Mouse (Mus musculus) lung, postnatal 0 days (tissue): ENCODE measurements around the gene Lpcat3. TPM values are rescaled to one million over a fixed set of nuclear protein-coding genes. Genes with fewer than 3 reads are reported as not detected.
A peak's percentile ranks its signal among the peaks of the same experiment; 100 is the strongest.

Source experiments
- ATAC-seq: fragments of 200-750 bp; cut with Nextera tagmentation; 2 replicates; pipeline ENCODE4 v1.8.0; 2017; ENCODE audit warnings: moderate library complexity
- DNase-seq: peaks from one replicate; pipeline ENCODE4 v3.0.0-alpha.2; 2016; ENCODE audit warnings: low spot score
- H3K27ac ChIP-seq: fragments of 300-500 bp; sonication (generic); 2 replicates; pipeline ENCODE4 v1.5.1; 2014; ENCODE audit warnings: antibody characterized with exemption, mild to moderate bottlenecking, low read length, mixed read lengths
- H3K27me3 ChIP-seq: fragments of 300-500 bp; sonication (generic); replicated peaks from 2 replicates; pipeline ENCODE4 v1.6.1; 2014; ENCODE audit warnings: low read length, mixed read lengths; ENCODE audit not compliant: insufficient read depth
- H3K36me3 ChIP-seq: fragments of 300-500 bp; sonication (generic); 2 replicates; pipeline ENCODE4 v1.6.1; 2014; ENCODE audit warnings: low read length, mixed read lengths; ENCODE audit not compliant: insufficient read depth
- H3K4me1 ChIP-seq: fragments of 300-500 bp; sonication (generic); 2 replicates; pipeline ENCODE4 v1.6.1; 2014; ENCODE audit warnings: antibody characterized with exemption, low read depth, low read length, mixed read lengths; ENCODE audit not compliant: insufficient read depth
- H3K4me2 ChIP-seq: fragments of 300-500 bp; sonication (generic); replicated peaks from 2 replicates; pipeline ENCODE4 v1.6.1; 2014; ENCODE audit warnings: low read depth, mild to moderate bottlenecking, low read length, moderate library complexity, mixed read lengths
- H3K4me3 ChIP-seq: fragments of 300-500 bp; sonication (generic); 2 replicates; pipeline ENCODE4 v1.5.1; 2014; ENCODE audit warnings: low read depth, low read length
- H3K9ac ChIP-seq: fragments of 300-500 bp; sonication (generic); replicated peaks from 2 replicates; pipeline ENCODE4 v1.6.1; 2014; ENCODE audit warnings: low read depth, mild to moderate bottlenecking
- H3K9me3 ChIP-seq: fragments of 300-500 bp; sonication (generic); 2 replicates; pipeline ENCODE4 v1.6.1; 2016; ENCODE audit warnings: low read length, mixed read lengths
- CTCF ChIP-seq: IDR thresholded peaks from 2 replicates; pipeline ENCODE4 v1.5.1; 2016; ENCODE audit warnings: antibody characterized with exemption, mild to moderate bottlenecking
- EP300 ChIP-seq: IDR thresholded peaks from 2 replicates; pipeline ENCODE4 v1.6.1; 2016; ENCODE audit warnings: antibody characterized with exemption, mild to moderate bottlenecking, control low read depth
- WGBS: fragments of 180-500 bp; shearing (Covaris S2); extraction: QIAGEN DNeasy Blood & Tissue Kit; methylation state at CpG from one replicate; pipeline ENCODE4 v1.1.7; 2014; 5-methylcytosine and 5-hydroxymethylcytosine counted together
- polyA plus RNA-seq: library from polyadenylated mRNA; unstranded; fragments of >200 nt; fragmentation: Nextera tagmentation; extraction: Ambion mirVana; gene quantifications from 2 replicates; pipeline ENCODE4 v1.2.1, GENCODE M21; 2015

Lpcat3 gene
- polyA plus RNA-seq, 1 experiment from 2014 or later = 67.3 TPM

GRCm38 (mm10) chr6:124663424-124663795, 583 bp downstream of the Lpcat3 start:
- H3K9me3 ChIP-seq = no peaks in the 10 kb centered on the region
- H3K4me3 ChIP-seq = peak overlapping the region; percentile 68
- H3K4me1 ChIP-seq = peaks cover 3% of the 10 kb centered on the region; the same call in 1 of the 2 replicates
- TF ChIP-seq EP300 = no peak
- no peak for TF ChIP-seq CTCF
- no peak for ATAC-seq
- peak overlapping the region; percentile 58 for H3K9ac ChIP-seq
- WGBS = 10% methylated on average over 13 of the region's 13 CpGs
- H3K27me3 ChIP-seq = no peaks in the 10 kb centered on the region
- H3K4me2 ChIP-seq = peak overlapping the region; percentile 57
- H3K36me3 ChIP-seq = no peaks in the 10 kb centered on the region
- H3K27ac ChIP-seq = peak overlapping the region; percentile 84
- DNase-seq = peak; percentile 22

- H3K27ac ChIP-seq = no peak overlapping the region
- peak overlapping the region; percentile 32 for H3K4me2 ChIP-seq
- H3K4me1 ChIP-seq = peaks cover 3% of the 10 kb centered on the region; the same call in 1 of the 2 replicates
- no peak for ATAC-seq
- DNase-seq = peak; percentile 14
- H3K36me3 ChIP-seq = no peaks in the 10 kb centered on the region
- H3K27me3 ChIP-seq = no peaks in the 10 kb centered on the region
- 73% methylated on average over 7 of the region's 7 CpGs for WGBS
- no peak overlapping the region for H3K9ac ChIP-seq
- H3K9me3 ChIP-seq = no peaks in the 10 kb centered on the region
- no peak overlapping the region for H3K4me3 ChIP-seq
- no peak for TF ChIP-seq EP300
- TF ChIP-seq CTCF = no peak
Measured at GRCm38 (mm10) chr6:124664256-124664655, 1.4 kb downstream of the Lpcat3 start.

GRCm38 (mm10) chr6:124665011-124665410, 2.2 kb downstream of the Lpcat3 start:
- Histone ChIP-seq H3K9me3 (no peaks in the 10 kb centered on the region), H3K27ac (no peak overlapping the region), H3K36me3 (no peaks in the 10 kb centered on the region), H3K4me2 (no peak overlapping the region), H3K4me3 (no peak overlapping the region), H3K27me3 (no peaks in the 10 kb centered on the region), H3K4me1 (peaks cover 3% of the 10 kb centered on the region; the same call in 1 of the 2 replicates), H3K9ac (no peak overlapping the region)
- ATAC-seq (no peak), DNase-seq (no peak)
- WGBS = 91% methylated on average over 10 of the region's 10 CpGs
- TF ChIP-seq CTCF (no peak), EP300 (no peak)

GRCm38 (mm10) chr6:124669234-124669859, 6.5 kb downstream of the Lpcat3 start:
- WGBS = 88% methylated on average over 11 of the region's 11 CpGs
- no peaks in the 10 kb centered on the region for H3K9me3 ChIP-seq
- H3K9ac ChIP-seq = no peak overlapping the region
- H3K27me3 ChIP-seq = no peaks in the 10 kb centered on the region
- no peak overlapping the region for H3K4me2 ChIP-seq
- DNase-seq = no peak
- no peaks in the 10 kb centered on the region for H3K36me3 ChIP-seq
- H3K4me1 ChIP-seq = no peaks in the 10 kb centered on the region
- no peak overlapping the region for H3K27ac ChIP-seq
- no peak overlapping the region for H3K4me3 ChIP-seq
- ATAC-seq = no peak
- TF ChIP-seq EP300 = no peak
- TF ChIP-seq CTCF = no peak

GRCm38 (mm10) chr6:124670281-124670900, 7.6 kb downstream of the Lpcat3 start:
- TF ChIP-seq EP300 = no peak
- TF ChIP-seq CTCF = no peak
- H3K9me3 ChIP-seq = no peaks in the 10 kb centered on the region
- no peaks in the 10 kb centered on the region for H3K4me1 ChIP-seq
- H3K36me3 ChIP-seq = no peaks in the 10 kb centered on the region
- H3K4me3 ChIP-seq = no peak overlapping the region
- DNase-seq = no peak
- H3K27ac ChIP-seq = no peak overlapping the region
- no peaks in the 10 kb centered on the region for H3K27me3 ChIP-seq
- H3K9ac ChIP-seq = no peak overlapping the region
- no peak overlapping the region for H3K4me2 ChIP-seq
- 86% methylated on average over 7 of the region's 7 CpGs for WGBS
- no peak for ATAC-seq

GRCm38 (mm10) chr6:124672100-124672499, 9.3 kb downstream of the Lpcat3 start:
- ATAC-seq = no peak
- H3K36me3 ChIP-seq = no peaks in the 10 kb centered on the region
- DNase-seq = no peak
- TF ChIP-seq EP300 = no peak
- TF ChIP-seq CTCF = no peak
- no peak overlapping the region for H3K27ac ChIP-seq
- no peak overlapping the region for H3K9ac ChIP-seq
- no peak overlapping the region for H3K4me3 ChIP-seq
- H3K4me2 ChIP-seq = no peak overlapping the region
- H3K27me3 ChIP-seq = no peaks in the 10 kb centered on the region
- no peaks in the 10 kb centered on the region for H3K9me3 ChIP-seq
- no peaks in the 10 kb centered on the region for H3K4me1 ChIP-seq
- 53% methylated on average over 6 of the region's 6 CpGs for WGBS
